Comparison of ENCODE assay signal across 8 mouse cellular contexts in genomic region chr10:79908167-79909091, GRCm38 (mm10). TPM values are rescaled to one million over a fixed set of nuclear protein-coding genes. Genes with fewer than 3 reads are reported as not detected.
DNase-seq lines count a peak whose midpoint lies in the region; ATAC-seq and TF ChIP-seq lines count a peak whose summit lies in the region.

Gene Med16 (minus strand): TSS chr10:79908923.

- DNase-seq in c-Kit-positive CD71-positive TER-119-positive erythroid progenitor cells, embryonic 14.5 days (ENCODE audit: low spot score) = peak; percentile 93
- DNase-seq in heart, postnatal 10 days = peak; percentile 96
- no peak for DNase-seq in large intestine, adult 2 months (ENCODE audit: low read depth, low spot score)
- peak; percentile 96 for DNase-seq in liver, postnatal 0 days
- peak; percentile 99 for DNase-seq in testis, postnatal 10 days (ENCODE audit: low spot score)

- intact Hi-C loops in heart, postnatal 10 days (cut with DNase I) = no loop called here

- peak; percentile 92 for ATAC-seq in forebrain, embryonic 13.5 days
- ATAC-seq in liver, postnatal 0 days = peak; percentile 97
- peak; percentile 93 for ATAC-seq in neural tube, embryonic 14.5 days (ENCODE audit: low read depth)

- H3K4me1 ChIP-seq in E14TG2a.4 (replicated peaks; ENCODE audit: low read depth, low read length) = peaks cover 42% of the 10 kb centered on the region
- H3K4me1 ChIP-seq in forebrain, embryonic 13.5 days = peaks cover 13% of the 10 kb centered on the region
- peaks cover 17% of the 10 kb centered on the region for H3K4me1 ChIP-seq in liver, postnatal 0 days (ENCODE audit: insufficient read depth)
- H3K4me1 ChIP-seq in neural tube, embryonic 14.5 days (ENCODE audit: control insufficient read depth, insufficient read depth, low read length) = peaks cover 4% of the 10 kb centered on the region; the same call in 1 of the 2 replicates

- no peak for TF ChIP-seq EP300 in liver, postnatal 0 days (IDR thresholded peaks at IDR 0.05; ENCODE audit: low read depth)

- peak within 1 kb of the TSS; percentile 94 for H3K4me3 ChIP-seq in E14TG2a.4 (replicated peaks; ENCODE audit: low read length)
- peak within 1 kb of the TSS; percentile 68 for H3K4me3 ChIP-seq in forebrain, embryonic 13.5 days
- H3K4me3 ChIP-seq in liver, postnatal 0 days (ENCODE audit: low read depth, low read length) = peak within 1 kb of the TSS; percentile 84
- peak within 1 kb of the TSS; percentile 61 for H3K4me3 ChIP-seq in neural tube, embryonic 14.5 days (ENCODE audit: low read depth, low read length)

- no peaks in the 10 kb centered on the region for H3K9me3 ChIP-seq in E14TG2a.4 (ENCODE audit: low read length)
- H3K9me3 ChIP-seq in forebrain, embryonic 13.5 days (replicated peaks) = no peaks in the 10 kb centered on the region
- H3K9me3 ChIP-seq in liver, postnatal 0 days (ENCODE audit: low read length) = no peaks in the 10 kb centered on the region
- H3K9me3 ChIP-seq in neural tube, embryonic 14.5 days (ENCODE audit: control insufficient read depth, low read length) = no peaks in the 10 kb centered on the region

- WGBS in forebrain, embryonic 13.5 days = 2% methylated on average over 52 of the region's 52 CpGs
- 1% methylated on average over 52 of the region's 52 CpGs for WGBS in large intestine, adult 2 months
- WGBS in liver, postnatal 0 days (ENCODE audit: insufficient replicate concordance) = 2% methylated on average over 49 of the region's 52 CpGs
- 1% methylated on average over 52 of the region's 52 CpGs for WGBS in neural tube, embryonic 14.5 days

- peak within 1 kb of the TSS; percentile 48 for H3K4me2 ChIP-seq in forebrain, embryonic 13.5 days
- peak within 1 kb of the TSS; percentile 74 for H3K4me2 ChIP-seq in liver, postnatal 0 days (ENCODE audit: low read depth, low read length)
- H3K4me2 ChIP-seq in neural tube, embryonic 14.5 days (ENCODE audit: low read depth, low read length) = peak within 1 kb of the TSS; percentile 48

- H3K27ac ChIP-seq in forebrain, embryonic 13.5 days = peak within 1 kb of the TSS; percentile 96
- peak within 1 kb of the TSS; percentile 97 for H3K27ac ChIP-seq in liver, postnatal 0 days (ENCODE audit: low read depth)
- H3K27ac ChIP-seq in neural tube, embryonic 14.5 days (ENCODE audit: low read depth, low read length) = peak within 1 kb of the TSS; percentile 99

- peaks cover 48% of the 10 kb centered on the region for H3K36me3 ChIP-seq in E14TG2a.4 (ENCODE audit: insufficient read depth, low read length)
- H3K36me3 ChIP-seq in forebrain, embryonic 13.5 days (ENCODE audit: poor library complexity, severe bottlenecking) = peaks cover 58% of the 10 kb centered on the region
- peaks cover 32% of the 10 kb centered on the region for H3K36me3 ChIP-seq in liver, postnatal 0 days (replicated peaks; ENCODE audit: insufficient read depth, low read length)
- H3K36me3 ChIP-seq in neural tube, embryonic 14.5 days (ENCODE audit: control insufficient read depth, insufficient read depth, low read length) = peaks cover 9% of the 10 kb centered on the region; the same call in 1 of the 2 replicates

- no peaks in the 10 kb centered on the region for H3K27me3 ChIP-seq in E14TG2a.4 (ENCODE audit: insufficient read depth, low read length)
- no peaks in the 10 kb centered on the region for H3K27me3 ChIP-seq in forebrain, embryonic 13.5 days
- no peaks in the 10 kb centered on the region for H3K27me3 ChIP-seq in liver, postnatal 0 days (ENCODE audit: insufficient read depth, low read length)
- no peaks in the 10 kb centered on the region for H3K27me3 ChIP-seq in neural tube, embryonic 14.5 days (ENCODE audit: control insufficient read depth, insufficient read depth, low read length)

- TF ChIP-seq CTCF in E14TG2a.4 (conservative IDR thresholded peaks at IDR 0.05; ENCODE audit: low read length) = no peak
- no peak for TF ChIP-seq CTCF in liver, postnatal 0 days (IDR thresholded peaks at IDR 0.05; ENCODE audit: low read depth)

- H3K9ac ChIP-seq in forebrain, embryonic 13.5 days = peak within 1 kb of the TSS; percentile 89
- peak within 1 kb of the TSS; percentile 90 for H3K9ac ChIP-seq in liver, postnatal 0 days (replicated peaks)
- peak within 1 kb of the TSS; percentile 90 for H3K9ac ChIP-seq in neural tube, embryonic 14.5 days (replicated peaks; ENCODE audit: low read depth, low read length)

RNA-seq across cellular contexts. Expression of gene Med16, which starts in this region (rescaled TPM):
- polyA plus RNA-seq in forebrain, embryonic 13.5 days (2015; fragmentation: Nextera tagmentation; extraction: Ambion mirVana) = 49.0 and 59.0 TPM in 2 replicates
- 10 to 100 TPM; 59.5 to 60.0 TPM for total RNA-seq in heart, postnatal 10 days (2021)
- polyA plus RNA-seq in large intestine, adult 2 months (2012; rRNA removed) = 28.6 and 36.5 TPM in 2 replicates
- polyA plus RNA-seq in liver, postnatal 0 days (2015; fragmentation: Nextera tagmentation; extraction: Ambion mirVana) = 13.5 and 14.3 TPM in 2 replicates
- polyA plus RNA-seq in neural tube, embryonic 14.5 days (2014; fragmentation: Nextera tagmentation; extraction: Ambion mirVana) = 33.2 and 38.7 TPM in 2 replicates
